Mouse (Mus musculus): ENCODE results near the gene Gm42791. TPM values are rescaled to one million over a fixed set of nuclear protein-coding genes. Genes with fewer than 3 reads are reported as not detected.

The Gm42791 gene
- polyA plus RNA-seq, 1 experiment from 2014 or later = 0.47 TPM

- H3K27ac ChIP-seq (ENCODE audit: low read depth, low read length) = no peak overlapping the region
- H3K4me3 ChIP-seq (ENCODE audit: low read length) = no peak overlapping the region
- H3K4me2 ChIP-seq (replicated peaks; ENCODE audit: low read depth, low read length) = no peak overlapping the region
- H3K27me3 ChIP-seq (ENCODE audit: control insufficient read depth, insufficient read depth, low read length) = no peaks in the 10 kb centered on the region
- H3K9me3 ChIP-seq (ENCODE audit: control insufficient read depth, low read length) = no peaks in the 10 kb centered on the region
- H3K36me3 ChIP-seq (ENCODE audit: control insufficient read depth, insufficient read depth, low read length) = no peaks in the 10 kb centered on the region
- ATAC-seq (ENCODE audit: low FRiP score, low TSS enrichment) = no peak
- no peak overlapping the region for H3K9ac ChIP-seq (ENCODE audit: low read depth, low read length)
- H3K4me1 ChIP-seq (ENCODE audit: control insufficient read depth, insufficient read depth, low read length) = no peaks in the 10 kb centered on the region
- 85% methylated on average over 7 of the region's 7 CpGs for WGBS
Observed at GRCm38 (mm10) chr5:148867171-148867570, 127.8 kb downstream of the Gm42791 start.

GRCm38 (mm10) chr5:148866571-148866970, 128.4 kb downstream of the Gm42791 start:
- ATAC-seq (ENCODE audit: low FRiP score, low TSS enrichment) = no peak
- Histone ChIP-seq H3K27me3 (ENCODE audit: control insufficient read depth, insufficient read depth, low read length) (no peaks in the 10 kb centered on the region), H3K4me3 (ENCODE audit: low read length) (no peak overlapping the region), H3K9ac (ENCODE audit: low read depth, low read length) (no peak overlapping the region), H3K36me3 (ENCODE audit: control insufficient read depth, insufficient read depth, low read length) (no peaks in the 10 kb centered on the region), H3K9me3 (ENCODE audit: control insufficient read depth, low read length) (no peaks in the 10 kb centered on the region), H3K27ac (ENCODE audit: low read depth, low read length) (no peak overlapping the region), H3K4me1 (ENCODE audit: control insufficient read depth, insufficient read depth, low read length) (no peaks in the 10 kb centered on the region), H3K4me2 (replicated peaks; ENCODE audit: low read depth, low read length) (no peak overlapping the region)
- WGBS = 63% methylated on average over 10 of the region's 10 CpGs

- 71% methylated on average over 6 of the region's 6 CpGs for WGBS
- H3K4me1 ChIP-seq (ENCODE audit: control insufficient read depth, insufficient read depth, low read length) = no peaks in the 10 kb centered on the region
- ATAC-seq (ENCODE audit: low FRiP score, low TSS enrichment) = no peak
- no peak overlapping the region for H3K9ac ChIP-seq (ENCODE audit: low read depth, low read length)
- no peak overlapping the region for H3K4me2 ChIP-seq (replicated peaks; ENCODE audit: low read depth, low read length)
- H3K9me3 ChIP-seq (ENCODE audit: control insufficient read depth, low read length) = no peaks in the 10 kb centered on the region
- no peak overlapping the region for H3K27ac ChIP-seq (ENCODE audit: low read depth, low read length)
- no peak overlapping the region for H3K4me3 ChIP-seq (ENCODE audit: low read length)
- no peaks in the 10 kb centered on the region for H3K36me3 ChIP-seq (ENCODE audit: control insufficient read depth, insufficient read depth, low read length)
- no peaks in the 10 kb centered on the region for H3K27me3 ChIP-seq (ENCODE audit: control insufficient read depth, insufficient read depth, low read length)
Observed at GRCm38 (mm10) chr5:148863409-148863808, 131.5 kb downstream of the Gm42791 start.

- Histone ChIP-seq H3K9me3 (ENCODE audit: control insufficient read depth, low read length) (no peaks in the 10 kb centered on the region), H3K4me3 (ENCODE audit: low read length) (no peak overlapping the region), H3K4me1 (ENCODE audit: control insufficient read depth, insufficient read depth, low read length) (no peaks in the 10 kb centered on the region), H3K27ac (ENCODE audit: low read depth, low read length) (no peak overlapping the region), H3K36me3 (ENCODE audit: control insufficient read depth, insufficient read depth, low read length) (no peaks in the 10 kb centered on the region), H3K27me3 (ENCODE audit: control insufficient read depth, insufficient read depth, low read length) (no peaks in the 10 kb centered on the region), H3K9ac (ENCODE audit: low read depth, low read length) (no peak overlapping the region), H3K4me2 (replicated peaks; ENCODE audit: low read depth, low read length) (no peak overlapping the region)
- 86% methylated on average over 10 of the region's 10 CpGs for WGBS
- no peak for ATAC-seq (ENCODE audit: low FRiP score, low TSS enrichment)
Observed at GRCm38 (mm10) chr5:148862853-148863252, 132.1 kb downstream of the Gm42791 start.

- H3K27me3 ChIP-seq (ENCODE audit: control insufficient read depth, insufficient read depth, low read length) = no peaks in the 10 kb centered on the region
- H3K4me3 ChIP-seq (ENCODE audit: low read length) = no peak overlapping the region
- ATAC-seq (ENCODE audit: low FRiP score, low TSS enrichment) = no peak
- H3K4me2 ChIP-seq (replicated peaks; ENCODE audit: low read depth, low read length) = no peak overlapping the region
- H3K36me3 ChIP-seq (ENCODE audit: control insufficient read depth, insufficient read depth, low read length) = no peaks in the 10 kb centered on the region
- no peaks in the 10 kb centered on the region for H3K4me1 ChIP-seq (ENCODE audit: control insufficient read depth, insufficient read depth, low read length)
- H3K27ac ChIP-seq (ENCODE audit: low read depth, low read length) = no peak overlapping the region
- no peaks in the 10 kb centered on the region for H3K9me3 ChIP-seq (ENCODE audit: control insufficient read depth, low read length)
- WGBS = 64% methylated on average over 8 of the region's 8 CpGs
- no peak overlapping the region for H3K9ac ChIP-seq (ENCODE audit: low read depth, low read length)
Observed at GRCm38 (mm10) chr5:148862136-148862535, 132.8 kb downstream of the Gm42791 start.

- no peak for ATAC-seq (ENCODE audit: low FRiP score, low TSS enrichment)
- Histone ChIP-seq H3K9me3 (ENCODE audit: control insufficient read depth, low read length) (no peaks in the 10 kb centered on the region), H3K9ac (ENCODE audit: low read depth, low read length) (no peak overlapping the region), H3K27ac (ENCODE audit: low read depth, low read length) (no peak overlapping the region), H3K36me3 (ENCODE audit: control insufficient read depth, insufficient read depth, low read length) (no peaks in the 10 kb centered on the region), H3K27me3 (ENCODE audit: control insufficient read depth, insufficient read depth, low read length) (no peaks in the 10 kb centered on the region), H3K4me3 (ENCODE audit: low read length) (no peak overlapping the region), H3K4me1 (ENCODE audit: control insufficient read depth, insufficient read depth, low read length) (no peaks in the 10 kb centered on the region), H3K4me2 (replicated peaks; ENCODE audit: low read depth, low read length) (no peak overlapping the region)
- WGBS = 92% methylated on average over 3 of the region's 3 CpGs
Observed at GRCm38 (mm10) chr5:148857522-148857921, 137.4 kb downstream of the Gm42791 start.

- no peak overlapping the region for H3K27ac ChIP-seq (ENCODE audit: low read depth, low read length)
- 82% methylated on average over 8 of the region's 8 CpGs for WGBS
- H3K27me3 ChIP-seq (ENCODE audit: control insufficient read depth, insufficient read depth, low read length) = no peaks in the 10 kb centered on the region
- H3K4me1 ChIP-seq (ENCODE audit: control insufficient read depth, insufficient read depth, low read length) = no peaks in the 10 kb centered on the region
- H3K9me3 ChIP-seq (ENCODE audit: control insufficient read depth, low read length) = no peaks in the 10 kb centered on the region
- no peak overlapping the region for H3K9ac ChIP-seq (ENCODE audit: low read depth, low read length)
- no peak overlapping the region for H3K4me2 ChIP-seq (replicated peaks; ENCODE audit: low read depth, low read length)
- no peak overlapping the region for H3K4me3 ChIP-seq (ENCODE audit: low read length)
- no peak for ATAC-seq (ENCODE audit: low FRiP score, low TSS enrichment)
- H3K36me3 ChIP-seq (ENCODE audit: control insufficient read depth, insufficient read depth, low read length) = no peaks in the 10 kb centered on the region
Observed at GRCm38 (mm10) chr5:148855047-148855446, 139.9 kb downstream of the Gm42791 start.

GRCm38 (mm10) chr5:148854166-148854565, 140.8 kb downstream of the Gm42791 start:
- Histone ChIP-seq H3K4me1 (ENCODE audit: control insufficient read depth, insufficient read depth, low read length) (no peaks in the 10 kb centered on the region), H3K27me3 (ENCODE audit: control insufficient read depth, insufficient read depth, low read length) (no peaks in the 10 kb centered on the region), H3K9ac (ENCODE audit: low read depth, low read length) (no peak overlapping the region), H3K4me2 (replicated peaks; ENCODE audit: low read depth, low read length) (no peak overlapping the region), H3K36me3 (ENCODE audit: control insufficient read depth, insufficient read depth, low read length) (no peaks in the 10 kb centered on the region), H3K27ac (ENCODE audit: low read depth, low read length) (no peak overlapping the region), H3K4me3 (ENCODE audit: low read length) (no peak overlapping the region), H3K9me3 (ENCODE audit: control insufficient read depth, low read length) (no peaks in the 10 kb centered on the region; the same call in 1 of the 2 replicates)
- 23% methylated on average over 5 of the region's 5 CpGs for WGBS
- ATAC-seq (ENCODE audit: low FRiP score, low TSS enrichment) = no peak

GRCm38 (mm10) chr5:148849516-148849915, 145.4 kb downstream of the Gm42791 start:
- H3K4me2 ChIP-seq (replicated peaks; ENCODE audit: low read depth, low read length) = no peak overlapping the region
- no peak for ATAC-seq (ENCODE audit: low FRiP score, low TSS enrichment)
- no peaks in the 10 kb centered on the region for H3K4me1 ChIP-seq (ENCODE audit: control insufficient read depth, insufficient read depth, low read length)
- no peak overlapping the region for H3K27ac ChIP-seq (ENCODE audit: low read depth, low read length)
- H3K4me3 ChIP-seq (ENCODE audit: low read length) = no peak overlapping the region
- H3K9me3 ChIP-seq (ENCODE audit: control insufficient read depth, low read length) = no peaks in the 10 kb centered on the region; the same call in 1 of the 2 replicates
- H3K27me3 ChIP-seq (ENCODE audit: control insufficient read depth, insufficient read depth, low read length) = no peaks in the 10 kb centered on the region
- H3K9ac ChIP-seq (ENCODE audit: low read depth, low read length) = no peak overlapping the region
- H3K36me3 ChIP-seq (ENCODE audit: control insufficient read depth, insufficient read depth, low read length) = no peaks in the 10 kb centered on the region
- 88% methylated on average over 6 of the region's 6 CpGs for WGBS
